Mouse (Mus musculus): ENCODE results near the gene Phyh. TPM values are rescaled to one million over a fixed set of nuclear protein-coding genes. Genes with fewer than 3 reads are reported as not detected.

The Phyh gene
- polyA plus RNA-seq, 1 experiment from 2014 or later = 180 TPM

DNA sequence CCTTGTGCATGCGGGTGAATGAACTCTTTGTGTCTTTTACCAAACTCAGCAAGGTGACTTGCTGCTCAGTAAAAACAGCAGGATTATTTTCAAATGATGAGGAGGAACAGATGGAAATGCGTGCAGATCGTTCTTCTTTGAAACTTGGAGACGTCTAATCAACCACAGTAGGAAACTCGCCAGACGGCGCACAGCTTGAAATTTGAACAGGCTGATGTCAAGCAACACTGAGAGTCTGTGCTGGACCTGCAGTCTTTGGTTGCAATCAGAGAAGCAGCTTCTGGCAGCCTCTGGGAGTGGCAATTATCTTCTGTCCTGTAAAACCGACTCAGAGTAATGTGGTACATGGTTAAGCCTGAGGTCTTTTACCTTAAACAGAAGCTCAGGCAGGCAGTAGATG lies 59.3 kb downstream of the Phyh start:
- H3K4me3 ChIP-seq (ENCODE audit: low read depth, low read length) = no peak overlapping the region
- H3K36me3 ChIP-seq (ENCODE audit: control insufficient read depth, insufficient read depth, low read length) = no peaks in the 10 kb centered on the region
- H3K27me3 ChIP-seq (ENCODE audit: control insufficient read depth, insufficient read depth, low read length) = no peaks in the 10 kb centered on the region
- H3K27ac ChIP-seq (replicated peaks) = no peak overlapping the region
- H3K9ac ChIP-seq (ENCODE audit: low read length) = no peak overlapping the region
- H3K4me1 ChIP-seq (replicated peaks; ENCODE audit: control insufficient read depth, insufficient read depth) = no peaks in the 10 kb centered on the region
- TF ChIP-seq EP300 (optimal IDR thresholded peaks at IDR 0.05) (no peak), CTCF (IDR thresholded peaks at IDR 0.05; ENCODE audit: low read depth) (no peak)
- WGBS = 28% methylated on average over 8 of the region's 8 CpGs
- no peaks in the 10 kb centered on the region for H3K9me3 ChIP-seq (ENCODE audit: control insufficient read depth, low read length)
- DNase-seq (ENCODE audit: low spot score) (no peak), ATAC-seq (ENCODE audit: low FRiP score, low TSS enrichment) (no peak)
- no peak overlapping the region for H3K4me2 ChIP-seq (replicated peaks; ENCODE audit: low read depth)

GRCm38 (mm10) chr2:4983987-4984386 lies 65.2 kb downstream of the Phyh start:
- no peak overlapping the region for H3K4me3 ChIP-seq (ENCODE audit: low read depth, low read length)
- DNase-seq (ENCODE audit: low spot score) (no peak), ATAC-seq (ENCODE audit: low FRiP score, low TSS enrichment) (no peak; the same call in 1 of the 2 replicates)
- no peaks in the 10 kb centered on the region for H3K9me3 ChIP-seq (ENCODE audit: control insufficient read depth, low read length)
- H3K27me3 ChIP-seq (ENCODE audit: control insufficient read depth, insufficient read depth, low read length) = no peaks in the 10 kb centered on the region
- 36% methylated on average over 5 of the region's 5 CpGs for WGBS
- no peak overlapping the region for H3K4me2 ChIP-seq (replicated peaks; ENCODE audit: low read depth)
- H3K27ac ChIP-seq (replicated peaks) = no peak overlapping the region
- TF ChIP-seq CTCF (IDR thresholded peaks at IDR 0.05; ENCODE audit: low read depth) = no peak
- TF ChIP-seq EP300 (optimal IDR thresholded peaks at IDR 0.05) = no peak
- no peaks in the 10 kb centered on the region for H3K36me3 ChIP-seq (ENCODE audit: control insufficient read depth, insufficient read depth, low read length)
- H3K9ac ChIP-seq (ENCODE audit: low read length) = no peak overlapping the region
- H3K4me1 ChIP-seq (replicated peaks; ENCODE audit: control insufficient read depth, insufficient read depth) = no peaks in the 10 kb centered on the region

DNA sequence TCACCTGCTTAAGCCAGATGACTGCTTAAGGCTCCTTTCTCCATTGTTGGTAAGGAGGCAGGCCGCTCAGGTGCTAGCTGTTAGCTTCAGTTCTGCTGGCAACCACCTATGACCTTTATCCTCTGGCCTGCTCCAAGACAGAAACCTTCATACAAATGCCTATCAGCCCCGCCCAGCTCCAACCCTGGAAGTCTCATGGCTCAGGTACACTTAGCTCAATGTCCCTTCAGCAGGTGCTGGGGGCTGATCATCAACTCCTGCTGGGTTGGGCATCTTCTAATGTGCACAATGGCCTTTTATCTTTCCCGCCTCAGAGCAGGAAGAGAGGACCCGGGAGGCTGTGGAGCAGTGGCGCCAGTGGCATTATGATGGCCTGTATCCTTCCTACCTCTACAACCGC lies 66.2 kb downstream of the Phyh start:
- Histone ChIP-seq H3K27me3 (ENCODE audit: control insufficient read depth, insufficient read depth, low read length) (no peaks in the 10 kb centered on the region), H3K4me3 (ENCODE audit: low read depth, low read length) (no peak overlapping the region), H3K4me1 (replicated peaks; ENCODE audit: control insufficient read depth, insufficient read depth) (no peaks in the 10 kb centered on the region), H3K4me2 (replicated peaks; ENCODE audit: low read depth) (no peak overlapping the region), H3K9me3 (ENCODE audit: control insufficient read depth, low read length) (no peaks in the 10 kb centered on the region), H3K27ac (replicated peaks) (no peak overlapping the region), H3K36me3 (ENCODE audit: control insufficient read depth, insufficient read depth, low read length) (no peaks in the 10 kb centered on the region), H3K9ac (ENCODE audit: low read length) (no peak overlapping the region)
- ATAC-seq (ENCODE audit: low FRiP score, low TSS enrichment) (peak; percentile 62), DNase-seq (ENCODE audit: low spot score) (peak; percentile 40)
- 77% methylated on average over 6 of the region's 6 CpGs for WGBS
- TF ChIP-seq CTCF (IDR thresholded peaks at IDR 0.05; ENCODE audit: low read depth) = no peak
- no peak for TF ChIP-seq EP300 (optimal IDR thresholded peaks at IDR 0.05)

- DNase-seq (ENCODE audit: low spot score) (no peak), ATAC-seq (ENCODE audit: low FRiP score, low TSS enrichment) (no peak)
- TF ChIP-seq CTCF (IDR thresholded peaks at IDR 0.05; ENCODE audit: low read depth) (no peak), EP300 (optimal IDR thresholded peaks at IDR 0.05) (no peak)
- Histone ChIP-seq H3K4me3 (ENCODE audit: low read depth, low read length) (no peak overlapping the region), H3K9me3 (ENCODE audit: control insufficient read depth, low read length) (no peaks in the 10 kb centered on the region), H3K36me3 (ENCODE audit: control insufficient read depth, insufficient read depth, low read length) (no peaks in the 10 kb centered on the region), H3K9ac (ENCODE audit: low read length) (no peak overlapping the region), H3K27me3 (ENCODE audit: control insufficient read depth, insufficient read depth, low read length) (no peaks in the 10 kb centered on the region), H3K4me2 (replicated peaks; ENCODE audit: low read depth) (no peak overlapping the region), H3K27ac (replicated peaks) (no peak overlapping the region), H3K4me1 (replicated peaks; ENCODE audit: control insufficient read depth, insufficient read depth) (no peaks in the 10 kb centered on the region)
- WGBS = 58% methylated on average over 4 of the region's 4 CpGs
These were observed 68.0 kb downstream of the Phyh start for GRCm38 (mm10) chr2:4986798-4987197.

DNA sequence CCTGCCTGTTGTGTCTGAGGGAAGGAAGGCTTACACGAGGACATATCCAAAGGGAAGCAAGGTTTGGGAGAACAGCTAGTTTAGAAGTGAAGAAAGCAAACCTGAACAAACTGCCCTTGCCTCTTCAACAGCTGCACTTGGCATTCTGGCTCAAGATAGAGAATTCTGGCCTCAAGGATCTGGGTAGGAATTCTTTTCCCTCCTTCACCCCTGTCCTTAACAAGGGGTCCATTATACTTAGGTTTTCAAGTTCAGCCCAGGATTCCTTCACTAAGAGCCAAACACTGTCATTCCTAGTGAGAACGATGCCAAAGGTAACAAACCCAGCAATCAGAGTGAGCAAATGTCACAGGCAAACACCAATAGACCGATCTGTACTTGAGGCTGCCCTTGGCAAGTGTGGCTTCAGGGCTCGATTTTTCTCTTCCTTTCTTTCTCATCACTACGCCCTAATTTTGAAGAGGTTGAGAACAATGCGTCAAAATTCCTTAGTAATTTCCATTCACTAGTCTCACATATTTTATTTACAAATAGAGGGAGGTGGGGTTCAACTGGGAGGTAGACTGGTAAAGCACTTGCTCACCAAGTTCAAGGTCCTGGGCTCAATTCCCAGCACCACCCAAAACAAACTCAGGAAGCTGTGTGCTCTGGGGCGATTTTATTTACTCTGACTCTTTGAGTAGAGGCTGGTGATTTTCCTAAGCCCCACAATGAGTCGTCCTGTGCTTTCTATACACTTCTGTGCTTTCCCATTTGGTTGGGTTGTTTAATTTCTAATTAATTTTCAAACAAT lies 68.8 kb downstream of the Phyh start:
- ATAC-seq (ENCODE audit: low FRiP score, low TSS enrichment) (no peak), DNase-seq (ENCODE audit: low spot score) (no peak)
- Histone ChIP-seq H3K27me3 (ENCODE audit: control insufficient read depth, insufficient read depth, low read length) (no peaks in the 10 kb centered on the region), H3K4me2 (replicated peaks; ENCODE audit: low read depth) (no peak overlapping the region), H3K4me3 (ENCODE audit: low read depth, low read length) (no peak overlapping the region), H3K4me1 (replicated peaks; ENCODE audit: control insufficient read depth, insufficient read depth) (no peaks in the 10 kb centered on the region), H3K9me3 (ENCODE audit: control insufficient read depth, low read length) (no peaks in the 10 kb centered on the region), H3K36me3 (ENCODE audit: control insufficient read depth, insufficient read depth, low read length) (no peaks in the 10 kb centered on the region), H3K9ac (ENCODE audit: low read length) (no peak overlapping the region), H3K27ac (replicated peaks) (no peak overlapping the region)
- TF ChIP-seq CTCF (IDR thresholded peaks at IDR 0.05; ENCODE audit: low read depth) (no peak), EP300 (optimal IDR thresholded peaks at IDR 0.05) (no peak)
- 66% methylated on average over 8 of the region's 8 CpGs for WGBS

Other genes with a start within 250 kb of the Phyh start
- 4.4 and 4.5 TPM in 2 replicates for gene Bend7, start 201.2 kb upstream of the Phyh start, polyA plus RNA-seq (2015; fragmentation: Nextera tagmentation; extraction: Ambion mirVana)
- 23.5 and 25.7 TPM in 2 replicates for gene Sephs1, start 37.5 kb upstream of the Phyh start, polyA plus RNA-seq (2015; fragmentation: Nextera tagmentation; extraction: Ambion mirVana)
- not detected in 2 replicates for gene Ucma, start 57.1 kb downstream of the Phyh start, polyA plus RNA-seq (2015; fragmentation: Nextera tagmentation; extraction: Ambion mirVana)
- gene Mcm10, start 93.8 kb downstream of the Phyh start, polyA plus RNA-seq (2015; fragmentation: Nextera tagmentation; extraction: Ambion mirVana) = 6.1 and 6.8 TPM in 2 replicates
- 16.6 and 17.0 TPM in 2 replicates for gene Optn, start 145.0 kb downstream of the Phyh start, polyA plus RNA-seq (2015; fragmentation: Nextera tagmentation; extraction: Ambion mirVana)
- gene Ccdc3, start 218.8 kb downstream of the Phyh start, polyA plus RNA-seq (2015; fragmentation: Nextera tagmentation; extraction: Ambion mirVana) = 24.4 and 32.1 TPM in 2 replicates

Measured in stomach, postnatal 0 days (tissue).